Mouse (Mus musculus): ENCODE results near the gene Mup11. TPM values are rescaled to one million over a fixed set of nuclear protein-coding genes. Genes with fewer than 3 reads are reported as not detected.

The Mup11 gene
- not detected in 2 replicates for polyA plus RNA-seq (2012)

DNA sequence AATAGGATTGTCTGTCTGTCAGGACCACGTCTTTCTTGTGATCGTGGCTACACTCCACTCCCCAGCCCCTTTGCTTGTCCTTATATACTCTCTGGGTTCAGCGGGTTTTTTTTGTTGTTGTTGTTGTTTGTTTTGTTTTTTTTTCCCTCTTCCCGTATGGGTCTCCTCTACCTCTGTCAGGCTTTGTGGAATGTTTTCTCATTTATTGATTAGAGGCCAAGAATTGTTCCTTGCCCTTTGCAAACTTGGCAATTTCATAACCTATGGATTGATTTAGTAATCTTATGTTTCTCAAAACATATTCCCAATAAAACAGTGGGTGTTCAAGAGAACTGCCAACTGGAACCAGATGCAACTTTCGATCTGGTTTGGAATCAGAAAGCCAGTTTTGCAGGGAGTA, at the start of gene Mup11:
Mup11 (minus strand) TSS at position 101 of the 400 bp plus-strand sequence.

Other genes with a start within 250 kb of the Mup11 start
- gene Mup9, start 240.5 kb downstream of the Mup11 start, polyA plus RNA-seq (2012), result not detected in 2 replicates
- not detected in 2 replicates for gene Mup1, start 160.5 kb downstream of the Mup11 start, polyA plus RNA-seq (2012)
- gene Mup10, start 80.2 kb downstream of the Mup11 start, polyA plus RNA-seq (2012), result not detected in 2 replicates
- not detected in 2 replicates for gene Mup12, start 78.9 kb upstream of the Mup11 start, polyA plus RNA-seq (2012)
- gene Mup22, start 159.1 kb upstream of the Mup11 start, polyA plus RNA-seq (2012), result not detected in 2 replicates